Mouse (Mus musculus) bone marrow macrophage, adult 2 months (primary cell): ENCODE results near the gene Wars.

Experiments
- CTCF ChIP-seq: IDR thresholded peaks from 2 replicates; pipeline ENCODE4 v1.5.1; 2012; ENCODE audit warnings: low read depth, mild to moderate bottlenecking, low read length, moderate library complexity
- POLR2A ChIP-seq: IDR thresholded peaks from 2 replicates; pipeline ENCODE4 v1.6.1; 2012; ENCODE audit warnings: mild to moderate bottlenecking, low read depth, low read length, borderline replicate concordance

- TF ChIP-seq POLR2A (no peak), CTCF (no peak)
Measured at GRCm38 (mm10) chr12:108831966-108832643, 61.9 kb downstream of the Wars start.
